Mouse (Mus musculus) stomach, embryonic 14.5 days (tissue): ENCODE results near the gene Trak1. TPM values are rescaled to one million over a fixed set of nuclear protein-coding genes. Genes with fewer than 3 reads are reported as not detected.
A peak's percentile ranks its signal among the peaks of the same experiment; 100 is the strongest.

ENCODE experiments used
- ATAC-seq: fragments of 200-750 bp; cut with Nextera tagmentation; 2 replicates; pipeline ENCODE4 v1.8.0; 2017; ENCODE audit warnings: low read depth, moderate TSS enrichment; ENCODE audit not compliant: insufficient number of reproducible peaks, insufficient read depth, low FRiP score
- H3K27ac ChIP-seq: fragments of 300-500 bp; sonication (generic); 2 replicates; pipeline ENCODE4 v1.5.1; 2014; ENCODE audit warnings: mild to moderate bottlenecking, low read length, moderate library complexity, mixed read lengths
- H3K27me3 ChIP-seq: fragments of 300-500 bp; sonication (generic); 2 replicates; pipeline ENCODE4 v1.6.1; 2014; ENCODE audit warnings: low read length, control low read depth, mixed read lengths; ENCODE audit not compliant: control insufficient read depth, insufficient read depth
- H3K36me3 ChIP-seq: fragments of 300-500 bp; sonication (generic); 2 replicates; pipeline ENCODE4 v1.6.1; 2014; ENCODE audit warnings: mild to moderate bottlenecking, control low read depth, low read length, moderate library complexity, mixed read lengths; ENCODE audit not compliant: control insufficient read depth, insufficient read depth
- H3K4me1 ChIP-seq: fragments of 300-500 bp; sonication (generic); 2 replicates; pipeline ENCODE4 v1.6.1; 2014; ENCODE audit warnings: low read length, control low read depth, mixed read lengths; ENCODE audit not compliant: control insufficient read depth, insufficient read depth
- H3K4me2 ChIP-seq: fragments of 300-500 bp; sonication (generic); replicated peaks from 2 replicates; pipeline ENCODE4 v1.6.1; 2014; ENCODE audit warnings: low read depth, low read length, control low read depth
- H3K4me3 ChIP-seq: fragments of 300-500 bp; sonication (generic); 2 replicates; pipeline ENCODE4 v1.5.1; 2014; ENCODE audit warnings: low read depth, low read length, control low read depth
- H3K9ac ChIP-seq: fragments of 300-500 bp; sonication (generic); replicated peaks from 2 replicates; pipeline ENCODE4 v1.6.1; 2014; ENCODE audit warnings: low read depth, mild to moderate bottlenecking, control low read depth, low read length, moderate library complexity, mixed read lengths
- H3K9me3 ChIP-seq: fragments of 300-500 bp; sonication (generic); 2 replicates; pipeline ENCODE4 v1.6.1; 2016; ENCODE audit warnings: low read depth, low read length, control low read depth; ENCODE audit not compliant: control insufficient read depth
- WGBS: fragments of 180-500 bp; shearing (Covaris S2); extraction: QIAGEN DNeasy Blood & Tissue Kit; methylation state at CpG from one replicate; pipeline ENCODE4 v1.1.7; 2014; 5-methylcytosine and 5-hydroxymethylcytosine counted together
- polyA plus RNA-seq: library from polyadenylated mRNA; unstranded; fragments of >200 nt; fragmentation: Nextera tagmentation; extraction: Ambion mirVana; gene quantifications from 2 replicates; pipeline ENCODE4 v1.2.1, GENCODE M21; 2014

The Trak1 gene
- polyA plus RNA-seq, 1 experiment from 2014 or later, result 18.3 TPM

GRCm38 (mm10) chr9:121358418-121358817 lies 61.1 kb downstream of the Trak1 start:
- Histone ChIP-seq H3K36me3 (no peaks in the 10 kb centered on the region), H3K4me2 (no peak overlapping the region), H3K9me3 (no peaks in the 10 kb centered on the region), H3K4me1 (peaks cover 25% of the 10 kb centered on the region), H3K4me3 (no peak overlapping the region), H3K9ac (no peak overlapping the region), H3K27ac (no peak overlapping the region; the same call in 1 of the 2 replicates), H3K27me3 (no peaks in the 10 kb centered on the region)
- no peak for ATAC-seq
- WGBS, result 49% methylated on average over 8 of the region's 8 CpGs

- peaks cover 25% of the 10 kb centered on the region for H3K4me1 ChIP-seq
- H3K4me2 ChIP-seq, result no peak overlapping the region
- H3K27me3 ChIP-seq, result no peaks in the 10 kb centered on the region
- H3K27ac ChIP-seq, result peak overlapping the region; percentile 33; the same call in 1 of the 2 replicates
- peaks cover 3% of the 10 kb centered on the region for H3K36me3 ChIP-seq
- H3K9ac ChIP-seq, result no peak overlapping the region
- 54% methylated on average over 3 of the region's 3 CpGs for WGBS
- H3K9me3 ChIP-seq, result no peaks in the 10 kb centered on the region
- H3K4me3 ChIP-seq, result no peak overlapping the region
- no peak for ATAC-seq
These were observed 62.1 kb downstream of the Trak1 start for GRCm38 (mm10) chr9:121359266-121359972.

- ATAC-seq, result peak; percentile 46; the same call in 1 of the 2 replicates
- Histone ChIP-seq H3K27ac (peak overlapping the region; percentile 84), H3K4me2 (0 out of 2 replicates have a peak overlapping the region, but pooled peaks have one; percentile 12), H3K9ac (no peak overlapping the region), H3K27me3 (no peaks in the 10 kb centered on the region), H3K36me3 (peaks cover 3% of the 10 kb centered on the region), H3K9me3 (no peaks in the 10 kb centered on the region), H3K4me1 (peaks cover 25% of the 10 kb centered on the region), H3K4me3 (no peak overlapping the region)
- 30% methylated on average over 12 of the region's 12 CpGs for WGBS
These were observed 63.1 kb downstream of the Trak1 start for GRCm38 (mm10) chr9:121360327-121360954.

GRCm38 (mm10) chr9:121361010-121361409 lies 63.7 kb downstream of the Trak1 start:
- no peak for ATAC-seq
- WGBS, result 50% methylated on average over 9 of the region's 9 CpGs

GRCm38 (mm10) chr9:121363932-121364331 lies 66.6 kb downstream of the Trak1 start:
- H3K27me3 ChIP-seq, result no peaks in the 10 kb centered on the region
- no peak overlapping the region for H3K4me3 ChIP-seq
- 77% methylated on average over 19 of the region's 19 CpGs for WGBS

More at GRCm38 (mm10) chr9:121361010-121361409, 63.7 kb downstream of the Trak1 start:
- Histone ChIP-seq H3K27me3 (no peaks in the 10 kb centered on the region), H3K4me1 (peaks cover 25% of the 10 kb centered on the region), H3K4me2 (no peak overlapping the region), H3K36me3 (peaks cover 4% of the 10 kb centered on the region), H3K9me3 (no peaks in the 10 kb centered on the region), H3K27ac (peak overlapping the region; percentile 84; the same call in 1 of the 2 replicates), H3K4me3 (no peak overlapping the region), H3K9ac (no peak overlapping the region)

GRCm38 (mm10) chr9:121366135-121366863 lies 69.0 kb downstream of the Trak1 start:
- no peak for ATAC-seq
- Histone ChIP-seq H3K36me3 (peaks cover 6% of the 10 kb centered on the region), H3K4me3 (no peak overlapping the region), H3K27ac (no peak overlapping the region; the same call in 1 of the 2 replicates), H3K9ac (no peak overlapping the region), H3K4me2 (no peak overlapping the region), H3K27me3 (no peaks in the 10 kb centered on the region), H3K4me1 (peaks cover 4% of the 10 kb centered on the region), H3K9me3 (no peaks in the 10 kb centered on the region)
- WGBS, result 72% methylated on average over 18 of the region's 18 CpGs

More at GRCm38 (mm10) chr9:121363932-121364331, 66.6 kb downstream of the Trak1 start:
- Histone ChIP-seq H3K27ac (no peak overlapping the region), H3K4me2 (no peak overlapping the region), H3K9me3 (no peaks in the 10 kb centered on the region), H3K9ac (no peak overlapping the region), H3K36me3 (peaks cover 6% of the 10 kb centered on the region), H3K4me1 (peaks cover 21% of the 10 kb centered on the region)
- ATAC-seq, result no peak

GRCm38 (mm10) chr9:121366864-121367245 lies 69.6 kb downstream of the Trak1 start:
- Histone ChIP-seq H3K4me1 (peaks cover 5% of the 10 kb centered on the region), H3K27me3 (no peaks in the 10 kb centered on the region), H3K4me3 (no peak overlapping the region), H3K27ac (no peak overlapping the region; the same call in 1 of the 2 replicates), H3K9me3 (no peaks in the 10 kb centered on the region), H3K9ac (no peak overlapping the region), H3K4me2 (no peak overlapping the region), H3K36me3 (peaks cover 6% of the 10 kb centered on the region)
- ATAC-seq, result no peak
- 68% methylated on average over 12 of the region's 12 CpGs for WGBS

GRCm38 (mm10) chr9:121369573-121369972 lies 72.3 kb downstream of the Trak1 start:
- H3K9ac ChIP-seq, result no peak overlapping the region

More at GRCm38 (mm10) chr9:121369573-121369972, 72.3 kb downstream of the Trak1 start:
- 70% methylated on average over 6 of the region's 6 CpGs for whole genome bisulfite sequencing
- Histone ChIP-seq H3K36me3 (peaks cover 2% of the 10 kb centered on the region; the same call in 1 of the 2 replicates), H3K27ac (no peak overlapping the region), H3K9me3 (no peaks in the 10 kb centered on the region), H3K4me1 (peaks cover 20% of the 10 kb centered on the region), H3K27me3 (no peaks in the 10 kb centered on the region), H3K4me2 (no peak overlapping the region), H3K4me3 (no peak overlapping the region)
- no peak for ATAC-seq
